Mouse (Mus musculus) thymus, postnatal 0 days (tissue): ENCODE results near the gene Foxp4. TPM values are rescaled to one million over a fixed set of nuclear protein-coding genes. Genes with fewer than 3 reads are reported as not detected.
"Not testable (repeated sequence)": the region's sequence is repeated elsewhere in the genome, so short reads cannot be mapped to it uniquely, and the experiment has no call there.

ENCODE experiments used
- DNase-seq: peaks from one replicate; pipeline ENCODE4 v3.0.0-alpha.2; 2015; ENCODE audit warnings: low spot score
- polyA plus RNA-seq: library from polyadenylated mRNA; unstranded; fragments of >200 nt; fragmentation: Nextera tagmentation; extraction: Ambion mirVana; gene quantifications from 2 replicates; pipeline ENCODE4 v1.2.1, GENCODE M21; 2015

The Foxp4 gene
- polyA plus RNA-seq, 1 experiment from 2014 or later: 18.0 TPM

GRCm38 (mm10) chr17:47854908-47855307 is 69.5 kb downstream of the Foxp4 start:
- DNase-seq: no peak

GRCm38 (mm10) chr17:47853760-47854159 is 70.7 kb downstream of the Foxp4 start:
- DNase-seq: no peak

DNA sequence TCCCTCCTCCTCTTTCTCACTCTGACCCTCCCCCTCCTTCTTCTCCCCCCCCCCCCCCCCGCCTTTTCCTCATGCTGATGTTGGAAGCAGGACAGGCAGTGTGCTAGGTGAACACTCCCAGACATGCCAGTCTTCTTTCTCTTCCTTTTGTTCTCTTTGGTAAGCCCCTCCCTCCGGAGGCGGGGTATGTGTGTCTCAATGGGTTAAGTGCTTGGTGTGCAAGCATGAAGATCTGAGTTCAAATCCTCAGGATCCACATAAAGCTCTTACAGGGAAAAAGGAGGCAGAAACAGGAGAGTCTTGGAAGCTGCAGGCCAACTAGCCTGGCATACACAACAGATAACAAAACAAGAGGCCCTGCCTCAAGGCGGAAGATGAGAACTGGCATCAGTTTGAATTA is 71.1 kb downstream of the Foxp4 start:
- DNase-seq: no peak

DNA sequence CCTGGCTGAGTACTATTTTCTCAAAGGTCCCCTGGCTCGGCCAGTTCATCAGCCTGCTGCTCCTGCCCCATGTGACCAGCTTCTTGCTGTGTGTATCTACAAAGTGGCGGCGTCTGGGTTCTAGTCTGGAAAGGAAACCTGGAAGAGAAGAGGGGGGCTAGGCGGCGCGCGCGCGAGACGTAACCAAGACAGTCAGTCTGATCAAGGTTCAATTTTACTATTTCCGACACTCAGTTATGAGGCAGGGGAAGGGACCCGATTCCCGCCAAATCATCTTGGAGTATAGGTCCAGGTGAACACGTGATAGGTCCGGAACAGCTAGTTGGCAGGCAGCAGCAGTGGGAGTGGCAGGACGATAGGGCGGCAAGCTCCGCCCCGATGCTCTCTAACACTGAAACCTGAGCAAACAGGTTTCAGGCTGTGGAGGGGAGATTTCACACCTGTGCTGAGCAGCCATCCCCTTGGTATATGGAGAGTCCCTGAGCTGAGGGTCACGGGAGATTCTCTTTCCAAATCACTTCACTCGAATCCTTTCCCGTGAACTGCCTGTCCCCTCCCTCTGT is 72.6 kb downstream of the Foxp4 start:
- DNase-seq: not testable (repeated sequence)

- DNase-seq: no peak
These were observed 73.7 kb downstream of the Foxp4 start for GRCm38 (mm10) chr17:47850639-47851314.

- no peak for DNase-seq
These were observed 74.4 kb downstream of the Foxp4 start for GRCm38 (mm10) chr17:47850035-47850434.

- no peak for DNase-seq
These were observed 76.5 kb downstream of the Foxp4 start for GRCm38 (mm10) chr17:47847985-47848384.

DNA sequence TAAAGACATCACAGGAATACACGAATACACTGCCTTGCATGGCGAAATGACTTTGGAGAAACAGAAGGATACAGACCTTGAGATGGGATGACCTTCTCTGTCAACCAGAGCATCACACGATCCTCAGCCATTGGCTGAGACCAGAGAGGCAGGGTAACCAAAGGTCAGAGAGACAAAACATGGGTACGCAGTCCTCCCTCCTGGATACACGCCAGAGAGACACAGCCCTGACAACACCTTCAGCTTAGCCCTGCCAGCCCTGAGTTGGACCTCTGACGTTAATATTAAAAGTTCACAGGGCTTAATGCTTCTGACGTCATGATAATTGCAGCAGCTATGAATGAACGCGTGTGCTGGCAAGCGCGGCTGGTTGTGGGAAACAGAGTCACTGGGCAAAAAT is 78.8 kb downstream of the Foxp4 start:
- no peak for DNase-seq

DNA sequence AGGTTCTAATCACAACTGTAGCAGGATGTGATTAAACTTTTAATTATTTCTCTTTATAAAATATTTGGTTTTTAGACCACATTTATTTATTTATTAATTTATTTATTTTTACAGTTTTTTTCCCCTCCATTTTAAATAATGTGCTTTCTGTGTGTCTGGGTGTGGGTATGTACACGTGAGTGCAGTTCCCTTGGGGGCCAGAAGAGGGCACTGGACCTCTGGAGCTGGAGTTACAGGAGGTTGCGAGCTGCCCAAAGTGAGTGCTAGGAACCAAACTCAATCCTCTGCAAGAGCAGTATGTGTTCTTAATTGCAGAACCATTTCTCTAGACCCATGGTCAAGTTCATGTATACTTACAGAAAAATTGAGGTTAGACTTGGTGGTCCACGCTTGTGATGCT is 81.0 kb downstream of the Foxp4 start:
- no peak for DNase-seq

DNA sequence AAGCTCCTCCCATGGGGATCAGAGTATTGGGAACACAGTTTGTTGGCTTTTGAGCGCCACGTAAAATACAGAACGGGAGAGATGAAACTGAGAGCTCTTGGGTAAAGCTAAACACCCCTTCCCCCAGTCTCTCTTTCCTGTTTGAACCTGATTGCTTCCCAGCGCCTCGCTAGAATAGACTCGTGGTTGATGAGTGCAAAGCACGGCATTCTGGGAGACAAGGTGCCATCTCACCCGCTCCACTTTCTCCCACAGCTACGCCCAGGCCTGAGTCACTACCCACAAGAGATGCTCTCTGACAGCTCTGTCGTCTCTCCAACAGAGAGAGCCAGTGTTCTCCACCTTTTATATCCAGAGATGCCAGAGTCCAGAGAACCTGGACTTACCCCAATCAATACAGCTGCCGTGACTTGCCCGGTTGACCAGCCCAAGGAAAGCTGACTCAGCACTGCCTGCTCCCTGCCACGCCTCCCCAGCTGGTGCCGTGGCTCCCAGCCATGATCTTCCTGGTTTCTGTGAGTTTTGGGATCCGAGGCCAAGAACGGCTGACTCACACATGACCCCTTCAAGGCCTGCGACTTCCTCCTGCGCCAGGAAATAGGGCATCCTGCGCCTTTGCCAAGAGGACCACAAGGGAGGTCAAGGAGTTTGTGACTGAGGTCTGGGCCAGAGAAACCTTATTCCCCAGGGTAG is 82.4 kb downstream of the Foxp4 start:
- DNase-seq: no peak

GRCm38 (mm10) chr17:47841521-47841920 is 82.9 kb downstream of the Foxp4 start:
- no peak for DNase-seq

- no peak for DNase-seq
These were observed 86.6 kb downstream of the Foxp4 start for GRCm38 (mm10) chr17:47837808-47838207.

DNA sequence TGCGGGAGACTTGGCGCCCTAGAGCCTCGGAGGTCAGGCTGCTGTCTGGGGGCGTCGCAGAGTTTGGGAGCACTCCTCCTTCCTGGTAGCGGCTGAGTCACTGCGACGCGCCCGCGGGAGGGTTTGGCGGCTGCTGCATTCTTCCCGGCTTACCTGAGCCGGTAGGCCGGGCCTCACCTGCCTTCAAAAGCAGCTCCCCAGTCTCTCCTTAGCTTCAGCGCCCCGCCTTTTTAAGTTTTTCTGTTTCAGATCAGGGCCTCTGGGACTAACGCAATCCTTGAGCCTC is 90.0 kb downstream of the Foxp4 start, which contains the start of gene Mdfi:
Gene Mdfi (minus strand): TSS at position 210 of the 286 bp plus-strand sequence.
- peak; percentile 29 for DNase-seq

DNA sequence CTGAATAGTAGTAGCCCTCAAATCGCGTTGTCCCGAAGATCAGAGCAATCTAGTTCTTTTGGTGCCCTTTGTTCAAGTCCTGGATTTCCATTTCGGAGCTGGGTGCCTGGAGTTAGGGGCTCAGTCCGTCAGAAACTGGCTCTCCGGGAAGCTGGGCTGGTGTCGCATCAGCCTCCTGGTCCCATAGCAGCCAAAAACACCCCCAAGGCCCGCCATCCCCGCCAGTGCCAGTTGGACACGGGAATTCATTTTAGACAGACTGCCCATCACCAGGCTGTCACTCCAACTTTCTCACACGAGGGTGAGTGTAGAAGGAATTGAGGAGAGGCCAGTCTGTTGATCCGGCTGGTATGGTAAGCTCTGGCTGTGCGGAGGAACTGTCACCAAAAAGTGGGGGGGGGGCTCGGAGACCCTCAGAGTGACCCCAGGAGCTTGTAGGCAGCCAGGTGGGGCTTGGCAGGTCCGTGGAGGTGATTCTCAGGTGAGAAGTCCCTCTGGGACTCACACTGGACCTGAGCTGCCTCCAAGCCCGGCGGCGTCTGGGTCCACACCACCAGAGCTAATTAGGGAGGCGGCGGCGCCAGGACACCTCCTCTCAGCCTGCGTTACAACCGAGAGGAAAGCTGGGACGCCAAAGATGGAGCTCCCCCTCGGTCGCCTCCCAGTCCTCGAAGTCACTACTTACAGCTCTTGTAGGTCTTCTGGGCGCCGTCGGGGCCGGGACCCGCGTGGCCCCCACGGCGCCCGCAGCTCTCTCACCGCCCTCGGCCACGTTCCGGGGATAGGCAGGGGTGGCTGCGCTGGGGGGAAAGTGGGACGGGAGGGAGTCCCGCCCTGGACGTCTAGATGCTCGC is 90.6 kb downstream of the Foxp4 start:
- DNase-seq: no peak

GRCm38 (mm10) chr17:47833029-47833627 is 91.3 kb downstream of the Foxp4 start:
- peak; percentile 31 for DNase-seq

- DNase-seq: no peak
These were observed 91.9 kb downstream of the Foxp4 start for GRCm38 (mm10) chr17:47832501-47833028.

DNA sequence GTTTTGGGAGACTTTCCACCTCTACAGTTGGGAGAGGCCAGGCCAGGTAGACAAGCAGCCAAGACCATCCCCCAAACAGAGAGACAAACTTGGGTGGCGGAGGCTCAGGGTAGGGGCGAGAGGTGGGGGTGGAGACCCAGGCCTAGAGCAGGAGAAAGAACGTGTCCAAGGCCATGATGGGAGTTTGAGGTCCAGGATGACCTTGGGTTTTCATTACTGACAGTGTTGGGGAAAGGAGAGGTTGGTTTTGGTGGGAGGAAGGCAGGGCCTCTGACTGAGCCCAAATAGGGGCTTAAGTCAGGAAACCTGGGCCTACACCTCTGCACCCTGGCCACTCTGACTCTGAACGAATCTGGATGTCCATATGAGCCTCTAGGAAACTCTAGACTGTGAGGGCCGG is 92.7 kb downstream of the Foxp4 start:
- no peak for DNase-seq

DNA sequence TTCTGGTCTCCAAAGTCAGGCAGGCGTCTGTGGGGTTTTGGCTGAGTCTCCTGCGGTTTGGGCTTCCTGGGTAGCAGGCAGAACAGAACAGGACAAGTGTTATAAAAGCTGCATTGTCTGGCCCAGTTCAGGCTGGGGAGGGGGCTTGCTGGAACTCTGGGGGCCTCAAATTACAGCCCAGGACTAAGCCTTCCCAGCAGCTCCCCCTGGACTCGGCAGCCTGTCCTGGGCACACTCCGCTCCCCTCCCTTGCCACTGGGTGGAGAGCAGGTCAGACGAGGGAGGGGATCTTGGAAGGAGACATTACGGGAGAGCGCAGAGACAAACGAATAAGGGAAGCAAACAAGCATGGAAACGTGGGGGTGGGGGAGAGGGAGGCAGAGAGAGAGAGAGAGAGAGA is 93.3 kb downstream of the Foxp4 start:
- DNase-seq: no peak

GRCm38 (mm10) chr17:47821339-47821738 is 103.1 kb downstream of the Foxp4 start:
- DNase-seq: no peak

DNA sequence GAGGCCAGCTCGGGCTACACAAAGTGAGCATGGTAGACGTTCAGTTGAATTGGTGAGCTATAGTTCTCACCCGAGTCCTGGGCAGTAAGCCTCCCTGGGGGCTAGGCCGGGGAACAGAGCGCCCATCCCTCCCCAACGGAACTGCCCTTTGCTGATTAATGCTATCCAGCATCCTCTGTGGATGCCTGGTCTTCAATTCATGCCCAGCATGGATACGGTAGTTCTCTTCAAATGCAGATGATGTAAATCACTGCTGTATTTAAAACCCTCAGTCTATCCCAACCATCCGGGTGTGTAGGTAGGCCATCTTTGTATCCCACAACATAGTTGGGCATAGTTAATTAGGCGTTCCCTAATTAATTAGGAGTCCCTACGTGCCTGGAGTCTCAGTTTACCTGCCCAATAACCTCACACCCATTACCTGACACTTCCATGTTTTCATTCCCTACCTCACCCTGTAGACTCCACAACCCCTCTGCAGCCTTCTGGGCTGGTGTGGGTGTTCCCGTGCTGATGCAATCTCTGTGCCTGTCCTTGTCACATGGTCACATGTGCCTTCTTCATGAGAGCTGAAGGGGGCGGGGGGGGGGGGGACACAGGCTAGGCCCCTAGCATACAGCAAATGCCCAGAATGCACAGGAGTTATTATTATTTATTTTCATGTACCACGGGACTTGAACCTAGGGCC is 106.3 kb downstream of the Foxp4 start:
- no peak for DNase-seq
